In the genomic region with DNA sequence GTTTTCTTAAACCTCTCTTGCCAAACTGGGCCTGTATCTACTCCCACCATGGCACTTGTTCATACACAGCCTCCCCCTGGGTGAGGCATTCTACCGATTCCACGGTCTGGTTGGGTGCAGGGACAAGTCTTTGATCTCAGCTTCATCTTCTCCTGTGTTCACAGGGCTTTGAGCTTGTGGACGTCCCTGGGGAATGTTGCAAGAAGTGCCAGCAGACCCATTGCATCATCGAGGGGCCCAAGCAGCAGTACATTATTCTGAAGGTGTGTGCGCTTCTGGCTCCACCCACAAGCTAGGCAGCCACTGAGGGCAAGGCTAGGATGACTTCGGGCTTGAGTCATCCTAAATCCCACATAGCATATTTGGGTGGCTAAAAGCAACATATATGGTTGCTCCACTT, we compare ENCODE assay signal across 20 mouse cellular contexts. TPM values are rescaled to one million over a fixed set of nuclear protein-coding genes. Genes with fewer than 3 reads are reported as not detected.
"Had no signal": no experiment of that assay in that cellular context is flagged by ENCODE, and none has a peak within 500 bp of the region (broad histone marks: within the 10 kb centered on the region; RNA-seq: fewer than 3 reads in every experiment).

No protein-coding gene starts in this region.

- H3K27me3 ChIP-seq: midbrain, embryonic 13.5 days; midbrain, embryonic 15.5 days; neural tube, embryonic 12.5 days; stomach, embryonic 15.5 days had no signal

- H3K4me3 ChIP-seq: midbrain, embryonic 13.5 days; midbrain, embryonic 15.5 days; neural tube, embryonic 12.5 days; stomach, embryonic 15.5 days had no signal

- H3K36me3 ChIP-seq: midbrain, embryonic 13.5 days; midbrain, embryonic 15.5 days; neural tube, embryonic 12.5 days; stomach, embryonic 15.5 days had no signal

- H3K27ac ChIP-seq: midbrain, embryonic 13.5 days; midbrain, embryonic 15.5 days; neural tube, embryonic 12.5 days; stomach, embryonic 15.5 days; stomach, postnatal 0 days had no signal

- DNase-seq: lung, adult 18-20 months; lung, embryonic 14.5 days; lung, postnatal 10 days; lung, postnatal 4 days; right cerebral cortex, postnatal 14 days; thymus, adult 2 months; thymus, postnatal 25 days; thymus, postnatal 4 days had no signal

- H3K4me2 ChIP-seq: lung, embryonic 14.5 days; midbrain, embryonic 11.5 days; midbrain, embryonic 13.5 days; midbrain, embryonic 15.5 days; neural tube, embryonic 12.5 days; stomach, embryonic 15.5 days had no signal

- ATAC-seq: midbrain, embryonic 13.5 days; midbrain, embryonic 15.5 days had no signal

- H3K4me1 ChIP-seq: midbrain, embryonic 13.5 days; midbrain, embryonic 15.5 days; neural tube, embryonic 12.5 days; stomach, embryonic 15.5 days had no signal

- H3K9me3 ChIP-seq: midbrain, embryonic 13.5 days; midbrain, embryonic 15.5 days; neural tube, embryonic 12.5 days; stomach, embryonic 15.5 days had no signal

- H3K9ac ChIP-seq: lung, embryonic 14.5 days; midbrain, embryonic 13.5 days; midbrain, embryonic 15.5 days; neural tube, embryonic 12.5 days; stomach, embryonic 15.5 days had no signal

RNA-seq across cellular contexts. Expression of a gene that starts 36.3 kb away (rescaled TPM):
- total RNA-seq: megakaryocyte-erythroid progenitor cell, adult 5-6 weeks; midbrain, postnatal 0 days; monocyte, adult 5-6 weeks; neutrophil, adult 5-6 weeks had no signal
- polyA plus RNA-seq: midbrain, embryonic 11.5 days; midbrain, embryonic 13.5 days; midbrain, embryonic 15.5 days; midbrain, postnatal 0 days; neural tube, embryonic 12.5 days; neural tube, embryonic 14.5 days; urinary bladder, adult 2 months had no signal
